Mouse (Mus musculus): ENCODE results near the gene Gtf2f1.

DNA sequence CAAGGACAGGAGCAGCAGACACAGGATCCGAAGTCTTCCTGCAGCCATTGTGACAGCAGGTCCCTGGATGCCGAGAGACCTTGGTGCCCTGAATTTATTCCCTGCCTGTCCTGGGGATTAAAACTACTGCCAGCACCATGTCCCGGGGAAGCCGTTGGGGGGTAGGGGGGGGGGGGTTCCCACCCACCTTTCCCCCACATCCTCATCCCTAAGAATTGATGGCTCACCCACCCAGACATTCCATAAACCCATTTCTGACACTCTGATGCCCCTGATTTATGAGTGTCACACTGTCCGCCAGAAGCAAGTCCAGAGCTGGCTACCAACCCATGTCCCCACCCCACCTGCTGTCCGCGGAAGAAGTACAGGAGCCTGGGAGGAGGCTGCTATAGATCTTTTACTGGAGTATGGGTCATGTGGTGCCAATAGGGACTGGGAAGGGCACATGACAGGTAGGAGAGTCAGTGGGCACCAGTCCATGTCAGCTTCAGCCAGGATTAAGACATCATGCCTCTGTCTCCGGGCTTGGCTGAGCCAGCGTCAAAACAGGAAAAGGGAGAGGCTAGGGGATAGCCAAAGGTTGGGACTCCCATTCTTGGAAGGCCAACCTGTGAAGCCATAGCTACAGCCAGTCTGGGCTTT, 11.0 kb downstream of the Gtf2f1 start, which contains the start of gene Pspn:
- TF ChIP-seq MAX (IDR thresholded peaks at IDR 0.05; ENCODE audit: low read depth) (no peak), POLR2A (IDR thresholded peaks at IDR 0.05; ENCODE audit: insufficient read length, low read depth) (no peak), CEBPB (IDR thresholded peaks at IDR 0.05; ENCODE audit: insufficient read depth, poor library complexity, severe bottlenecking) (no peak), USF1 (IDR thresholded peaks at IDR 0.05; ENCODE audit: low read depth) (peak; percentile 13), POLR2AphosphoS2 (IDR thresholded peaks at IDR 0.05; ENCODE audit: insufficient read length, low read depth) (no peak), TCF12 (IDR thresholded peaks at IDR 0.05; ENCODE audit: insufficient read depth, poor library complexity, severe bottlenecking) (no peak), TCF3 (IDR thresholded peaks at IDR 0.05; ENCODE audit: insufficient read length, low read depth) (no peak), E2F4 (IDR thresholded peaks at IDR 0.05; ENCODE audit: insufficient read depth) (no peak), MYOD1 (IDR thresholded peaks at IDR 0.05; ENCODE audit: control insufficient read depth in 1 of 3, insufficient read length in 2 of 3, low read depth in 2 of 3) (no peak)

All from myocyte (in vitro differentiated cells).